ENCODE assay signal across 21 mouse cellular contexts in genomic region chr5:115147388-115147787, GRCm38 (mm10). TPM values are rescaled to one million over a fixed set of nuclear protein-coding genes. Genes with fewer than 3 reads are reported as not detected.
"Had no signal": no experiment of that assay in that cellular context is flagged by ENCODE, and none has a peak within 500 bp of the region (broad histone marks: within the 10 kb centered on the region; RNA-seq: fewer than 3 reads in every experiment).

No protein-coding gene starts in this region.

- H3K4me3 ChIP-seq: limb, embryonic 12.5 days; limb, embryonic 15.5 days; megakaryocyte, embryonic 14.5 days; midbrain, embryonic 10.5 days; midbrain, embryonic 13.5 days; myocyte; neural tube, embryonic 13.5 days had no signal

- DNase-seq: left cerebral cortex, postnatal 4 days; liver, postnatal 0 days; lung, embryonic 14.5 days; lung, postnatal 36 days; retina, postnatal 1 day; thymus, adult 18-20 months; thymus, postnatal 36 days had no signal

- H3K9me3 ChIP-seq: limb, embryonic 12.5 days; limb, embryonic 15.5 days; midbrain, embryonic 10.5 days; midbrain, embryonic 13.5 days; neural tube, embryonic 13.5 days had no signal

- H3K27me3 ChIP-seq: limb, embryonic 12.5 days; limb, embryonic 15.5 days; megakaryocyte, embryonic 14.5 days; midbrain, embryonic 13.5 days; neural tube, embryonic 13.5 days had no signal

- ATAC-seq: liver, postnatal 0 days; lung, postnatal 0 days; midbrain, embryonic 13.5 days; midbrain, embryonic 16.5 days had no signal

- H3K9ac ChIP-seq: limb, embryonic 12.5 days; limb, embryonic 15.5 days; liver, embryonic 14.5 days; liver, postnatal 0 days; lung, embryonic 14.5 days; midbrain, embryonic 13.5 days; neural tube, embryonic 13.5 days had no signal

- H3K4me2 ChIP-seq: limb, embryonic 12.5 days; limb, embryonic 15.5 days; liver, embryonic 11.5 days; lung, embryonic 14.5 days; midbrain, embryonic 13.5 days; neural tube, embryonic 13.5 days had no signal

- H3K27ac ChIP-seq: limb, embryonic 12.5 days; limb, embryonic 15.5 days; liver, embryonic 14.5 days; midbrain, embryonic 10.5 days; midbrain, embryonic 13.5 days; neural tube, embryonic 13.5 days had no signal

RNA-seq across cellular contexts. Expression of gene Cabp1, which starts 46.8 kb away (rescaled TPM):
- polyA plus RNA-seq: liver, postnatal 0 days had no signal

RNA-seq across cellular contexts. Expression of gene Gm10401, which starts 49.3 kb away (rescaled TPM):
- polyA plus RNA-seq: small intestine, adult 2 months; spleen, adult 2 months; testis, adult 2 months had no signal
